In the genomic region with DNA sequence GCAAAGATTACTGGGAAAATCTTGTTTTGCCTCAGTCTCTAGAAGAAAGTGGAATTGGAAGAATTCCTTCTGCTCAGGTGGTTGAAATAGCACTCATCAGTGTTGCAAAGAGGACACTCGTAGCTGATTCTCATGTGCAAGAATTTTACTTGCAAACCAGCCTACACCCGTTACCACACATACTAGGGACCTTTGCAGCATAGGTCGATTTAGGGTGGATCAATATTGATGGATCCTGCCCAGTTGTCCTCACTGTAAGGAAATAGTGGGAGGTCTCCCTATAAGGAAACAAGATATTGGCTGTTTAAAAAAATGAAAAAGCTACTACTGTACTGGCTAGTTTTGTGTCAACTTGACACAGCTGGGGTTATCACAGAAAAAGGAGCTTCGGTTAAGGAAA, we compare ENCODE assay signal across 25 mouse cellular contexts.
"Had no signal": no experiment of that assay in that cellular context is flagged by ENCODE, and none has a peak within 500 bp of the region (broad histone marks: within the 10 kb centered on the region; RNA-seq: fewer than 3 reads in every experiment).

No protein-coding gene starts in this region.

- H3K36me3 ChIP-seq: heart, embryonic 13.5 days; heart, embryonic 15.5 days; hindbrain, embryonic 13.5 days; hindbrain, embryonic 15.5 days; kidney, embryonic 15.5 days; limb, embryonic 12.5 days had no signal

- H3K4me1 ChIP-seq: heart, embryonic 15.5 days had no signal

- H3K27me3 ChIP-seq: heart, embryonic 13.5 days; heart, embryonic 15.5 days; hindbrain, embryonic 13.5 days; hindbrain, embryonic 15.5 days; kidney, embryonic 15.5 days; limb, embryonic 12.5 days had no signal

- H3K4me3 ChIP-seq: heart, adult 2 months; heart, embryonic 13.5 days; heart, embryonic 15.5 days; hindbrain, embryonic 13.5 days; hindbrain, embryonic 15.5 days; kidney, embryonic 15.5 days; limb, embryonic 12.5 days had no signal

- H3K9ac ChIP-seq: heart, embryonic 13.5 days; heart, embryonic 15.5 days; hindbrain, embryonic 13.5 days; hindbrain, embryonic 15.5 days; kidney, embryonic 15.5 days; limb, embryonic 12.5 days; liver, embryonic 14.5 days had no signal

- ATAC-seq: hindbrain, postnatal 0 days; intestine, embryonic 16.5 days had no signal

- H3K9me3 ChIP-seq: heart, embryonic 13.5 days; heart, embryonic 15.5 days; hindbrain, embryonic 13.5 days; hindbrain, embryonic 15.5 days; kidney, embryonic 15.5 days; limb, embryonic 12.5 days had no signal

- H3K27ac ChIP-seq: heart, adult 2 months; heart, embryonic 13.5 days; heart, embryonic 15.5 days; hindbrain, embryonic 13.5 days; hindbrain, embryonic 15.5 days; hindbrain, postnatal 0 days; kidney, embryonic 15.5 days; kidney, postnatal 0 days; limb, embryonic 12.5 days; liver, embryonic 14.5 days had no signal

- H3K4me2 ChIP-seq: heart, embryonic 11.5 days; heart, embryonic 13.5 days; heart, embryonic 15.5 days; hindbrain, embryonic 13.5 days; hindbrain, embryonic 15.5 days; kidney, embryonic 15.5 days; limb, embryonic 12.5 days had no signal

- DNase-seq: gastrocnemius, postnatal 14 days; gastrocnemius, postnatal 36 days; heart, adult 11 months; heart, adult 2 months; heart, postnatal 14 days; heart, postnatal 36 days; kidney, adult 11 months; kidney, adult 2 months; kidney, adult 9 months; kidney, postnatal 14 days; kidney, postnatal 36 days; layer of hippocampus, adult 9-11 months; layer of hippocampus, postnatal 36 days; left cerebral cortex, postnatal 4 days had no signal
